Mouse (Mus musculus) liver, adult (tissue): ENCODE data around the gene Gna11.

Source experiments
- GATA4 ChIP-seq: IDR thresholded peaks from 2 replicates; pipeline ENCODE4 v1.6.1; 2014; ENCODE audit warnings: mild to moderate bottlenecking, low read length; ENCODE audit not compliant: insufficient replicate concordance

Gna11 gene

GRCm38 (mm10) chr10:81570238-81570800, 25.3 kb upstream of the Gna11 start:
- TF ChIP-seq GATA4 = no peak

- no peak for TF ChIP-seq GATA4
These were observed 24.7 kb upstream of the Gna11 start for GRCm38 (mm10) chr10:81569507-81570237.

GRCm38 (mm10) chr10:81568381-81569191, 23.6 kb upstream of the Gna11 start:
- no peak for TF ChIP-seq GATA4

GRCm38 (mm10) chr10:81565257-81566228, 20.6 kb upstream of the Gna11 start:
- TF ChIP-seq GATA4 = no peak

GRCm38 (mm10) chr10:81564734-81565133, 19.7 kb upstream of the Gna11 start:
- TF ChIP-seq GATA4 = no peak

GRCm38 (mm10) chr10:81564216-81564615, 19.2 kb upstream of the Gna11 start:
- no peak for TF ChIP-seq GATA4

GRCm38 (mm10) chr10:81563481-81563880, 18.5 kb upstream of the Gna11 start:
- TF ChIP-seq GATA4 = no peak

- TF ChIP-seq GATA4 = no peak
These were observed 17.4 kb upstream of the Gna11 start for GRCm38 (mm10) chr10:81562411-81562810.

GRCm38 (mm10) chr10:81560719-81561459, 15.9 kb upstream of the Gna11 start:
- no peak for TF ChIP-seq GATA4

- no peak for TF ChIP-seq GATA4
These were observed 14.9 kb upstream of the Gna11 start for GRCm38 (mm10) chr10:81559627-81560539.

- no peak for TF ChIP-seq GATA4
These were observed 14.2 kb upstream of the Gna11 start, which contains the start of gene Aes for GRCm38 (mm10) chr10:81559163-81559626. Gene Aes (plus strand): TSS chr10:81559488.

- no peak for TF ChIP-seq GATA4
These were observed 12.5 kb upstream of the Gna11 start for GRCm38 (mm10) chr10:81557491-81557890.

GRCm38 (mm10) chr10:81556282-81556681, 11.3 kb upstream of the Gna11 start:
- no peak for TF ChIP-seq GATA4
